ENCODE assay signal across 9 mouse cellular contexts in genomic region chr3:52258532-52258931, GRCm38 (mm10). TPM values are rescaled to one million over a fixed set of nuclear protein-coding genes. Genes with fewer than 3 reads are reported as not detected.
DNase-seq lines count a peak whose midpoint lies in the region; ATAC-seq and TF ChIP-seq lines count a peak whose summit lies in the region.
"Had no signal": no experiment of that assay in that cellular context is flagged by ENCODE, and none has a peak within 500 bp of the region (broad histone marks: within the 10 kb centered on the region; RNA-seq: fewer than 3 reads in every experiment).

No protein-coding gene starts in this region.

- no peaks in the 10 kb centered on the region for H3K27me3 ChIP-seq in myocyte (ENCODE audit: control insufficient read depth, insufficient read depth, insufficient read length)

- intact Hi-C loops in left cerebral cortex, postnatal 4 days (cut with DNase I), result loop anchor here (5.0 to 10.0 kb wide), 3 partner anchors 719 to 1196 kb away; no protein-coding TSS in a partner anchor

- ATAC-seq in activated CD4-positive, CD25-positive, alpha-beta regulatory T cell, adult 4 months, result no peak
- ATAC-seq in erythroblast, adult 5-6 weeks (replicated peaks; ENCODE audit: low FRiP score, poor library complexity, severe bottlenecking), result no peak

- no peak overlapping the region for H3ac ChIP-seq in myocyte (ENCODE audit: control insufficient read depth, insufficient read length)

- peak; percentile 63 for DNase-seq in left cerebral cortex, postnatal 4 days
- DNase-seq in left cerebral cortex, adult 11 months (ENCODE audit: low spot score), result no peak
- peak; percentile 63 for DNase-seq in gastrocnemius, adult 18-20 months (ENCODE audit: low spot score)
- DNase-seq in kidney, adult 8-10 months, result peak; percentile 53 to 58
- no peak for DNase-seq in yolk sac, embryonic 10.5 days (ENCODE audit: low spot score)

- H3K79me2 ChIP-seq in myocyte (ENCODE audit: control insufficient read depth, insufficient read depth), result no peaks in the 10 kb centered on the region

- no peaks in the 10 kb centered on the region for H3K36me3 ChIP-seq in myocyte (ENCODE audit: control insufficient read depth, insufficient read depth)
- H3K36me3 ChIP-seq: embryonic facial prominence, embryonic 12.5 days had no signal

- peak overlapping the region; percentile 94 for H3K4me2 ChIP-seq in myocyte (ENCODE audit: low read depth)

- no peak for TF ChIP-seq POLR2A in myocyte (IDR thresholded peaks at IDR 0.05; ENCODE audit: insufficient read length, low read depth)

- peak overlapping the region; percentile 16 for H3K4me3 ChIP-seq in myocyte

TF ChIP-seq in myocyte, 11 proteins besides CTCF, POLR2A, EP300 and RAD21:
- no peak for TF ChIP-seq POLR2AphosphoS2 (IDR thresholded peaks at IDR 0.05; ENCODE audit: insufficient read length, low read depth)
- no peak for TF ChIP-seq TCF12 (IDR thresholded peaks at IDR 0.05; ENCODE audit: insufficient read depth, poor library complexity, severe bottlenecking)
- TF ChIP-seq MAX (IDR thresholded peaks at IDR 0.05; ENCODE audit: low read depth), result no peak
- TF ChIP-seq E2F4 (IDR thresholded peaks at IDR 0.05; ENCODE audit: insufficient read depth), result no peak
- no peak for TF ChIP-seq SRF (IDR thresholded peaks at IDR 0.05; ENCODE audit: control insufficient read depth, insufficient read length, low read depth)
- TF ChIP-seq REST (IDR thresholded peaks at IDR 0.05; ENCODE audit: insufficient read depth, insufficient read length), result no peak
- TF ChIP-seq TCF3 (IDR thresholded peaks at IDR 0.05; ENCODE audit: insufficient read length, low read depth), result no peak
- TF ChIP-seq MYOD1 (IDR thresholded peaks at IDR 0.05; ENCODE audit: control insufficient read depth in 1 of 3, insufficient read length in 2 of 3, low read depth in 2 of 3), result no peak
- TF ChIP-seq USF1 (IDR thresholded peaks at IDR 0.05; ENCODE audit: low read depth), result no peak
- TF ChIP-seq MYOG (IDR thresholded peaks at IDR 0.05; ENCODE audit: control insufficient read depth in 1 of 3, insufficient read depth in 1 of 3, insufficient read length in 2 of 3, low read depth in 2 of 3), result no peak
- no peak for TF ChIP-seq CEBPB (IDR thresholded peaks at IDR 0.05; ENCODE audit: insufficient read depth, poor library complexity, severe bottlenecking)

RNA-seq across cellular contexts. Expression of gene Foxo1, which starts 9.6 kb away (rescaled TPM):
- 10 to 100 TPM; 14.6 to 15.1 TPM for total RNA-seq in left cerebral cortex, postnatal 4 days (2021)
- total RNA-seq in gastrocnemius, adult 18-20 months (2021), result 10 to 100 TPM; 16.0 to 36.1 TPM
- 7.2 TPM for polyA plus RNA-seq in myocyte (2012; fragmentation: generic; extraction: Trizol)
- polyA plus RNA-seq in activated CD4-positive, CD25-positive, alpha-beta regulatory T cell, adult 4 months (2017; shearing (Covaris generic)), result 10 to 100 TPM; 30.3 to 30.6 TPM
- total RNA-seq in erythroblast, adult 5-6 weeks (2015; ENCODE audit: low replicate concordance), result 1.3 and 2.1 TPM in 2 replicates
- 0.26 and 0.56 TPM in 2 replicates for total RNA-seq in erythroblast, adult 5-6 weeks (2017; ENCODE audit: low replicate concordance)

Comparison
In these comparisons a context has a peak if more than half of its experiments do, and no peak if none do; other contexts are left out.
1. DNase-seq: peak in left cerebral cortex, postnatal 4 days (single experiment), gastrocnemius, adult 18-20 months (single experiment) and kidney, adult 8-10 months (2 of 2); none in left cerebral cortex, adult 11 months (single experiment) and yolk sac, embryonic 10.5 days (single experiment).
2. RNA of gene Foxo1, which starts 9.6 kb away (total RNA-seq): 16.0 to 36.1 TPM in gastrocnemius, adult 18-20 months and 14.6 to 15.1 TPM in left cerebral cortex, postnatal 4 days; 0.26 to 2.1 TPM in erythroblast, adult 5-6 weeks; every median in the first group is over 4 times any median in the second.